ENCODE assay signal across 8 mouse cellular contexts in the genomic region with DNA sequence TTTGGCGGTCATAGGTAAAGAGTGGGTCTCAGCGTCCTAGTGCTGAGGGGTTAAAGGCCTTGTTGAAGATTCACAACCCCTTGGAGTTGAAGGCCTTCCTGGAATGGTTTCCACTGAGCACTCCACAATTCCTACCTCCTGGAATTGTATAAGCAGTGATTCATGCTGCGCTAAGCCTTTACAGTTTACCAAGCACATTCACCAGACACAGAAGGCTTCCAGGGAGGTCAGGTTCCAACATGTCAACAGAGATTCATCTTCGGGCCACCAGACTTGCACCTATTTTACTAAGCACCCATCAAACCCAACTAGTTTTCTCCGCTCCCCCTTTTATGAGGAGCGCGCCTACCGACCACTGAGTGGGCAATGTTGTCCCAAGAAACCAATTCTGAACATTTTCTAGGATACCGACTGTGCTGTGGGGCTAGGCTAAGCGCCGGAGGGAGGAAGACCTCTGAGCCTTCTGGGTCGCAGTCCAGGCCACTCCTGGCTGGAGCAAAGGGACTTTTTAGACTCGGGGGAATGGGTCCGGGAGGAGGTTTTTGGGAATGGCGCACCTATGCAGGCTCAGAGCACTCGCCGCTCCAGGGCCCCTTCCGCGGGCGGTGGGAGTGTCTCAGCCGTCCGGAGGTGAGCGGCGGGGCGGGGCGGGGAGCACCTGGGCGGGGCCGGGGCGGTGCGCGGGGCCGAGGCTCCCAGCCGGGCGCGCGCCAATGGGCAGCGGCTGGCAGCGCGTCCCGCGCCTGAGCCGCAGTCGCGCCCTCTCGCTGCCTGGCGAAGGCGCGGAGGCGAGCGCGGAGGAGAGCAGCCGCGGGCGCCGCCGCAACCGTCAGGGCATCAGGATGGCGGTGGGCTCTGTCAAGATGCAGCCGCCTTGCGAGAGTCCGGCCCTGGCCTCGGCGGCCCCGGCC. TPM values are rescaled to one million over a fixed set of nuclear protein-coding genes. Genes with fewer than 3 reads are reported as not detected.
A peak's percentile ranks its signal among the peaks of the same experiment; 100 is the strongest.
DNase-seq lines count a peak whose midpoint lies in the region; ATAC-seq and TF ChIP-seq lines count a peak whose summit lies in the region.

No protein-coding gene starts in this region.

- H3K9me3 ChIP-seq in heart, embryonic 13.5 days, result no peaks in the 10 kb centered on the region
- no peaks in the 10 kb centered on the region for H3K9me3 ChIP-seq in lung, embryonic 14.5 days (ENCODE audit: low read depth, low read length)

- H3K27me3 ChIP-seq in heart, embryonic 13.5 days (replicated peaks), result peaks cover 39% of the 10 kb centered on the region
- peaks cover 26% of the 10 kb centered on the region for H3K27me3 ChIP-seq in lung, embryonic 14.5 days (ENCODE audit: insufficient read depth, low read length)

- TF ChIP-seq CTCF in lung, embryonic 14.5 days (IDR thresholded peaks at IDR 0.05; ENCODE audit: low read depth), result no peak

- peak overlapping the region; percentile 98 for H3K4me2 ChIP-seq in heart, embryonic 13.5 days
- H3K4me2 ChIP-seq in lung, embryonic 14.5 days, result peak overlapping the region; percentile 87

- 8% methylated on average over 34 of the region's 64 CpGs for WGBS in heart, embryonic 13.5 days
- WGBS in lung, embryonic 14.5 days, result 3% methylated on average over 63 of the region's 64 CpGs

- peaks cover 17% of the 10 kb centered on the region for H3K4me1 ChIP-seq in heart, embryonic 13.5 days
- no peaks in the 10 kb centered on the region for H3K4me1 ChIP-seq in lung, embryonic 14.5 days (ENCODE audit: insufficient read depth)

- peak; percentile 54 for ATAC-seq in common myeloid progenitor, adult 5-6 weeks (replicated peaks; ENCODE audit: low read depth, poor library complexity, severe bottlenecking)
- peak; percentile 58; the same call in 1 of the 2 replicates for ATAC-seq in heart, embryonic 13.5 days (ENCODE audit: extremely low read depth, insufficient number of reproducible peaks, low FRiP score, low TSS enrichment)
- peak; percentile 93 for ATAC-seq in lung, embryonic 14.5 days (ENCODE audit: insufficient read depth)

- H3K36me3 ChIP-seq in heart, embryonic 13.5 days, result no peaks in the 10 kb centered on the region
- H3K36me3 ChIP-seq in lung, embryonic 14.5 days (ENCODE audit: insufficient read depth), result no peaks in the 10 kb centered on the region

- peak; percentile 65 for DNase-seq in right cerebral cortex, adult 18-20 months
- DNase-seq in right cerebral cortex, postnatal 25 days, result no peak
- peak; percentile 82 for DNase-seq in kidney, postnatal 10 days
- DNase-seq in lung, embryonic 14.5 days, result peak; percentile 77
- peak; percentile 33 for DNase-seq in retina, postnatal 7 days (ENCODE audit: low read depth, low spot score)
- no peak for DNase-seq in MN1 (ENCODE audit: low spot score)

- peak overlapping the region; percentile 39 for H3K27ac ChIP-seq in heart, embryonic 13.5 days (replicated peaks)
- H3K27ac ChIP-seq in lung, embryonic 14.5 days (ENCODE audit: low read depth), result peak overlapping the region; percentile 67

- H3K4me3 ChIP-seq in heart, embryonic 13.5 days, result peak overlapping the region; percentile 76
- H3K4me3 ChIP-seq in lung, embryonic 14.5 days (ENCODE audit: low read depth, low read length), result peak overlapping the region; percentile 64

- H3K9ac ChIP-seq in heart, embryonic 13.5 days, result peak overlapping the region; percentile 84
- peak overlapping the region; percentile 66 for H3K9ac ChIP-seq in lung, embryonic 14.5 days

RNA-seq across cellular contexts. Expression of gene Rapgef5, which starts 17.2 kb away (rescaled TPM):
- 3.3 and 4.8 TPM in 2 replicates for total RNA-seq in common myeloid progenitor, adult 5-6 weeks (2017)
- 16.6 and 17.6 TPM in 2 replicates for polyA plus RNA-seq in heart, embryonic 13.5 days (2015; fragmentation: Nextera tagmentation; extraction: Ambion mirVana)
- polyA plus RNA-seq in lung, embryonic 14.5 days (2014; fragmentation: Nextera tagmentation; extraction: Ambion mirVana), result 21.5 and 22.9 TPM in 2 replicates

Comparison
In these comparisons a context has a peak if more than half of its experiments do, and no peak if none do; other contexts are left out.
1. DNase-seq: peak in right cerebral cortex, adult 18-20 months (single experiment), kidney, postnatal 10 days (single experiment), lung, embryonic 14.5 days (single experiment) and retina, postnatal 7 days (single experiment); none in right cerebral cortex, postnatal 25 days (single experiment) and MN1 (single experiment).
2. Peak in every context shown above with its lines, with median percentiles within 50 percentile points of each other: ATAC-seq.